Mouse (Mus musculus) lung, adult 18-20 months (tissue): Measurements from ENCODE around the gene C730034F03Rik.

Experiments
- DNase-seq, 2 experiments: peaks; one replicate each; pipeline ENCODE4 v3.0.0; 2022; ENCODE audit warnings: mixed read lengths in 2 of 2

The C730034F03Rik gene

DNA sequence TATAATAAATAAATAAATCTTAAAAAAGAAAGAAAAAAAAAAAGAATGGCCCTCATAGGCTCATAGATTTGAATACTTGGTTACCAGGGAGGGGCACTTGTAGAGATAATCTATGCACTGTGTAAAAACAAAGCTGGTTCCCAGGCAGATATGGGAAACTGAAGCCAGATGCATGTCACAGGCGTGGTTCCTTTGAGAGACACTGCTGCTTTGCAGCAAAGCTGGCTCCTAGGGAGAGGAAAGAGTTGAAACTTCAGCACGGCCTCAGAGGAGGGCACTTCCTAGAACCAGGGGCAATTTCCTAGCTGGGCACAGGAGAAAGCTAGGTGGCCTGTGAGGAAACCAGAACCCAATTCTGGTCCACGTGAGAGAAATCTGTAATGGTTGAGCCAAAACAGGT lies 4.7 kb downstream of the C730034F03Rik start:
- no peak for DNase-seq

- no peak for DNase-seq
These were observed 6.5 kb downstream of the C730034F03Rik start for GRCm38 (mm10) chr15:89435878-89436277.

- DNase-seq, result no peak
These were observed 13.2 kb downstream of the C730034F03Rik start for GRCm38 (mm10) chr15:89442486-89443070.

GRCm38 (mm10) chr15:89452906-89453864 lies 23.8 kb downstream of the C730034F03Rik start:
- DNase-seq, result peak; percentile 23 to 41

DNA sequence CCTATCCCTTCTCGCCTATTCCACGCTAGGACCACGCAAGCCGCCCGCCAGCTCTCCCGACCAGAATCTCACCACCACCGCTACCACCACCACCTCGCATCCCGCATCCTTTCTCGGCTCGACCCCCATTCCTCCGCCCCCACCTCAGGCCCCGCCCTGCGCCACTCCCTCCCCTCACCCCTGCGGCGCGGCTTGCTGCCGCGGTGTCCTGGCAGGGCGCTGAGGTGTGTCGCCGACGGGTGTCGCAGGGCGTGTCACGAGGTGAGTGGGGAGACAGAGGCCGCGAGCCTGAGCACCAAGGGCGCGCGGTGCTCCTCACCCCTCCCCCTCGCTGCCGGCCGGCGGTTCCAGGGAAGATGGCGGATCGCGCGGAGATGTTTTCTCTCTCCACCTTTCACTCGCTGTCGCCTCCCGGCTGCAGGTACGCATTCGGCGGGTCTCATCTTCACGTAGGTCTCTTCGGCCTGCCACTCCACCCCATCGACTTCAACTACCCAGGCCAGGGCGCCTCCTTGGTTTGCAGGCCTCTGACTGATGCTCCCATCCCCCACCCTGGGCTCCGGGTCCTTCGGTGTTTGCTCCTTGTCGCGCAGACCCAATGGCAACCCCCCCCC lies 24.6 kb downstream of the C730034F03Rik start, which contains the start of gene Mapk8ip2:
Mapk8ip2 (plus strand) TSS at position 49 of the 614 bp plus-strand sequence.
- DNase-seq, result no peak

DNA sequence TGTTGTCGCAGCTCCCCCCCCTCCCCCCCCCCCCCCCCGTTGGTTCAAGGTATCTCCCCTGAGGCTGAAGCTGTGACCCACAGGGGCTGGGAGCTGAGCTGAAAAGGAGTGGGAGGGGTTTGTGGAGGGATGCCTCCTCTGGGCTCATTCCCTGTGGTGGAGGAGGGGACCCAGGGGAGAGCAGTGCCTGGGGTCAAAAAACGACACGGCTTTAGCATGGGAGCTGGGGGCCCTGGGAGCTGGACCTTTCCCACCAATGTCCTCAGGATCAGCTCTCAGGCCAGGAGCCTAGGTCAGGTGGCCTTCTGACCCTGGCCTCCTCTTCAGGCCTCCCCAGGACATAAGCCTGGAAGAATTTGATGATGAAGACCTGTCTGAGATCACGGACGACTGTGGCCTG lies 25.5 kb downstream of the C730034F03Rik start:
- DNase-seq, result no peak

DNA sequence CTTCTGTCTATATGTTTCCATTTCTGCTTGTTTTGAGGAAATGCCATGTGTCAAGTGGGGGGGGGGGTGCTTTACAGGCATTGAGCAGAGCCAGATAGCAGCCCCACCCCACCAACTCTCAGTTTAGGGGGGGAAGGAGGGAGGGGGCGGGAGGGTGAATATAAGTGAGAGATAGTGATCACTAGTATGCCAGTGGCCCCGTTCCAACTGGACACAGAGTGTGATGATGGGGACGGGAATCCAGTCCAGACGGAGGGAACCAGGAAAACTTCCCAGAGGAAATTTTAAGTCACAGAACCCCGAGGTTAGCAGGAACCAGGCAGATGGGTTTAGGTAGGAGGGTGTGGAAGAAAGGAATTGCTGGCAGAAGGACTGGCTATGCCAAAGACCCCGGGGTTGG lies 26.3 kb downstream of the C730034F03Rik start:
- DNase-seq, result no peak

DNA sequence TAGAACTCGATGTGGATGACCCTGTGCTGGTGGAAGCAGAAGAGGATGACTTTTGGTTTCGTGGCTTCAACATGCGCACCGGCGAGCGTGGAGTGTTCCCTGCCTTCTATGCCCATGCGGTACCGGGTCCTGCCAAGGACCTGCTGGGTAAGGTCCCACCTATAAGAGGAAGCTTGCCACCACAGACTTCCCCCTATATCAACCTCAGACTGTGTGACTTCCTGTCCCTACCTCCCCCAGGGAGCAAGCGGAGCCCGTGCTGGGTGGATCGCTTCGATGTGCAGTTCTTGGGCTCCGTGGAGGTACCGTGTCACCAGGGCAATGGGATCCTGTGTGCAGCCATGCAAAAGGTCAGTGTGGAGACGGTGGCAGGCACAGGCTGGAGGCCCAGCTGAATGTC lies 29.6 kb downstream of the C730034F03Rik start:
- DNase-seq, result no peak

GRCm38 (mm10) chr15:89459821-89460220 lies 30.4 kb downstream of the C730034F03Rik start:
- DNase-seq, result no peak

- DNase-seq, result no peak
These were observed 30.9 kb downstream of the C730034F03Rik start for GRCm38 (mm10) chr15:89460298-89460697.

- DNase-seq, result no peak
These were observed 31.9 kb downstream of the C730034F03Rik start for GRCm38 (mm10) chr15:89461321-89461720.

- DNase-seq, result no peak
These were observed 32.8 kb downstream of the C730034F03Rik start for GRCm38 (mm10) chr15:89462176-89462575.

GRCm38 (mm10) chr15:89463334-89464235 lies 34.2 kb downstream of the C730034F03Rik start:
- DNase-seq, result no peak

- DNase-seq, result no peak
These were observed 35.7 kb downstream of the C730034F03Rik start for GRCm38 (mm10) chr15:89465052-89465451.

GRCm38 (mm10) chr15:89468577-89468976 lies 39.2 kb downstream of the C730034F03Rik start:
- no peak for DNase-seq

DNA sequence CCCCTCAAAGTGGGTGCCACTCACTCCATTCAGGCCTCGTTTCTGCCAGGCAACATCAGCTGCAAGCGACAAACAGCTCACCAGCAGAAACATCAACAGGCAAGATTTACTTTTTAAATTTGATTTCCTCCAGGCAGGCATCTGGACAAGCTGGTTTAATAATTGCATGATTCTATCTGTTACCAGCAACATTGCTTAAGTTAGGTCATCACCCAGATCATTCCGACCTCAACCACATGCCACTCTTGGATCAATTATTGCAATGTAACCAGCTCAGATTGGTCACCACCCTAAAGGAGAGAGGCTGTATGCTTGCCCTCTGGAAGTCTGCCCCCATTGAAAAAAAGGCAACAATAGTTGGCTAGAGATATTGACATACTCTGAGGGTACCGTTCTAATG lies 42.1 kb downstream of the C730034F03Rik start:
- no peak for DNase-seq

GRCm38 (mm10) chr15:89473370-89473769 lies 44.0 kb downstream of the C730034F03Rik start:
- no peak for DNase-seq

DNA sequence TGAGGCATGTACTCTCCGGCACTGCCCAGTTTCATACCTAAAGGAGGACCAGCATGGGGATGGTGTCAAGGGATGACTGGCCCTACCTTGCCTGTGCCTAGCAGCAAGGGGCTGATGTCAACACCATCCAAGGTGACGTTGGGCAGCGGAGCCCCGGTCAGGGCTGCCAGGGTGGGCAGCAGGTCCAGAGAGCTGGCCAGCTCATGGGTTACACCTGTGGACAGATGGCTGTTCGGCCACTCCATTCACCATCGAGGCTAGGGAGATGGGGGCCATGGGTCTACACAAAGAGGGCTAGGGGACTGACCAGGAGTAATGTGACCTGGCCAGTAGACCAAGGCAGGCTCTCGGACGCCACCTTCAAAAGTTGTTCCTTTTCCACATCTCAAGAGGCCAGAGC lies 44.5 kb downstream of the C730034F03Rik start:
- no peak for DNase-seq

DNA sequence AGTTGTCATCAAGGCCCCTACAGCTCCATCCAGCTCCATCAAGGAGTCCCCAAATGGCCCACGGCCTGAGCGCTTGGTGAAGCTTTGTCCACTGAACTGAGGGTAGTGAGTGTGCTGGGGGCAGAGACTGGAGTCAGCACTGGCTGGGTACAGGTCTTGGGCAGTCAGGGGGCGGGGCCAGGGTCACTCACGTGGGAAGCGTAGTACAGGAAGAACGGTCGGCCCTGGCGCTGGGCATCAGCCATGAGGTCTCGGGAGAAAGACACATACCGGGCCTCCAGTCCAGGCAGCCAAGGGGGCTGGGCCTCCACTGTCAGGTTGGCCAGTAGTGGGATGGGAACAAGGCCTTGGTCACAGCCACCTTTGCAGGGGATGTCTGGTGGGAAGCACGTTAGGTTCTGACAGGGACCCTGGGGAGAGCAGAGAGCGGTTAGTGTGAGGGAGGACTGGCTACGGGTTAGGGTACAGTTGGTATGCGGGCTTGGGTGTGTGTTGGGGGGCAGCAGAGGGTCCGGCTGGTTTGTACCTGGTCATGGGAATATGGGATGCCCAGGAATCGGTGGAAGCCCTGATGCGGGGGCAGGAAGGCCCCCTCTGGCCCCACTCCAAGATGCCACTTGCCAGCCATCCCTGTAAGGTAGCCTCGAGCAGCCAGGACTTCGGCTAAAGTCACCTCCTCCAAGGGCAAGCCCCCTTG lies 45.4 kb downstream of the C730034F03Rik start:
- no peak for DNase-seq

GRCm38 (mm10) chr15:89475293-89475600 lies 45.9 kb downstream of the C730034F03Rik start:
- no peak for DNase-seq

DNA sequence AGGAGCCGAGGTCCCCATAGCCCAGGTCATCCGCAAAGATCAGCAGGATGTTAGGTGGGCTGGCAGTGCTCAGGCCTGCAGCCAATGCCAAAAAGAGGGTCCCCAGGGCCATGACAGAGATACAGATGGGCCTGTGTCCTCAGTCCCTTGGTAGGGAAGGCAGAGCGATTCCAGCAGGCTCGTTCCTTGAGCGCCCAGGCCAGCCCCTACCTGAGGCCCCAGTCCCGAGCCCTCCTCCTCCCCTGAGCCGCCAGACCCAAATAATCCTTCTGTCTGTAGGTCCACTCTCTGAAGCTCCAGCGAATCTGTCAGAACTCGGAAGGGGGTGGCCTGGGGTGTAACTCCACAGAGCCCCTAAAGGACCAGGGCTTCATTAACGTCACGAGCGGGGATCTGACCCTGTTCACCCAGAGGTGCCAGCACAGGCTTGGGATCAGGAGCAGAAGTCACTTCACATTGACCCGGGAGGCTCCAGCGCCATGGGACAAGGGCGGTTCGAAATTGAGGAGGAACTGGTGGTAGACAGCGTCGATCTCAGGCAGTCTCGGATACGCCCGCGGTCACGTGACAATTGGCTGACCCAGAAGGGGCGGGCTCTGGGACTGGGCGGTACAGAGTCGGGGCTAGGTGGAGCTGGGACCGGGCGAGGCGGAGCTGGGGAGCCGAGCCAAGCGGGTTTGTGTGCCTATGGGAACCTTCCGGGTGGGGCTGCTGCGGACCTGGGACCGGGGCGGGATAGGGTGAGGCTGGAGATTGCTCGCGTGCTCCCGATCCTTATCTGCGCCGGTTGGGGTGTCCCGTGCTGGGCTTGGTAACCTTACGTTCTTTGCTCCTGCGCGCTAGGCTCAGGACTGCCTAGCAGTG lies 46.5 kb downstream of the C730034F03Rik start:
- peak; percentile 97 to 98 for DNase-seq
